Mouse (Mus musculus) layer of hippocampus, adult 9-10 months (tissue): ENCODE data around the gene 1110004F10Rik.
A peak's percentile ranks its signal among the peaks of the same experiment; 100 is the strongest.

Experiments
- DNase-seq: peaks from one replicate; pipeline ENCODE4 v3.0.0; 2022; ENCODE audit warnings: low spot score

Gene 1110004F10Rik

GRCm38 (mm10) chr7:116093466-116093850 is 54.3 kb downstream of the 1110004F10Rik start:
- no peak for DNase-seq

- no peak for DNase-seq
These were observed 60.8 kb downstream of the 1110004F10Rik start for GRCm38 (mm10) chr7:116099952-116100528.

GRCm38 (mm10) chr7:116103091-116103490 is 63.9 kb downstream of the 1110004F10Rik start:
- DNase-seq = no peak

- no peak for DNase-seq
These were observed 71.5 kb downstream of the 1110004F10Rik start for GRCm38 (mm10) chr7:116110661-116111060.

GRCm38 (mm10) chr7:116111546-116111945 is 72.3 kb downstream of the 1110004F10Rik start:
- no peak for DNase-seq

GRCm38 (mm10) chr7:116115216-116115930 is 76.2 kb downstream of the 1110004F10Rik start:
- DNase-seq = no peak

GRCm38 (mm10) chr7:116115991-116116390 is 76.8 kb downstream of the 1110004F10Rik start:
- no peak for DNase-seq

- no peak for DNase-seq
These were observed 80.2 kb downstream of the 1110004F10Rik start for GRCm38 (mm10) chr7:116119306-116119857.

- DNase-seq = no peak
These were observed 81.5 kb downstream of the 1110004F10Rik start for GRCm38 (mm10) chr7:116120737-116121136.

- DNase-seq = no peak
These were observed 82.0 kb downstream of the 1110004F10Rik start for GRCm38 (mm10) chr7:116121202-116121601.

- DNase-seq = no peak
These were observed 83.9 kb downstream of the 1110004F10Rik start for GRCm38 (mm10) chr7:116122981-116123596.

GRCm38 (mm10) chr7:116123597-116123985 is 84.4 kb downstream of the 1110004F10Rik start:
- no peak for DNase-seq

- no peak for DNase-seq
These were observed 84.9 kb downstream of the 1110004F10Rik start for GRCm38 (mm10) chr7:116124057-116124456.

GRCm38 (mm10) chr7:116125671-116126070 is 86.5 kb downstream of the 1110004F10Rik start:
- no peak for DNase-seq

- no peak for DNase-seq
These were observed 87.9 kb downstream of the 1110004F10Rik start for GRCm38 (mm10) chr7:116127052-116127451.

- DNase-seq = no peak
These were observed 89.1 kb downstream of the 1110004F10Rik start for GRCm38 (mm10) chr7:116128286-116128685.

GRCm38 (mm10) chr7:116129374-116129773 is 90.2 kb downstream of the 1110004F10Rik start:
- DNase-seq = no peak

- DNase-seq = no peak
These were observed 92.2 kb downstream of the 1110004F10Rik start for GRCm38 (mm10) chr7:116131390-116131789.

- peak; percentile 66 for DNase-seq
These were observed 92.9 kb downstream of the 1110004F10Rik start for GRCm38 (mm10) chr7:116132078-116132477.

- DNase-seq = no peak
These were observed 95.5 kb downstream of the 1110004F10Rik start for GRCm38 (mm10) chr7:116134413-116135292.

GRCm38 (mm10) chr7:116137149-116137548 is 98.0 kb downstream of the 1110004F10Rik start:
- no peak for DNase-seq

- DNase-seq = no peak
These were observed 98.5 kb downstream of the 1110004F10Rik start for GRCm38 (mm10) chr7:116137671-116138070.
